ENCODE assay signal across 8 mouse cellular contexts in the genomic region with DNA sequence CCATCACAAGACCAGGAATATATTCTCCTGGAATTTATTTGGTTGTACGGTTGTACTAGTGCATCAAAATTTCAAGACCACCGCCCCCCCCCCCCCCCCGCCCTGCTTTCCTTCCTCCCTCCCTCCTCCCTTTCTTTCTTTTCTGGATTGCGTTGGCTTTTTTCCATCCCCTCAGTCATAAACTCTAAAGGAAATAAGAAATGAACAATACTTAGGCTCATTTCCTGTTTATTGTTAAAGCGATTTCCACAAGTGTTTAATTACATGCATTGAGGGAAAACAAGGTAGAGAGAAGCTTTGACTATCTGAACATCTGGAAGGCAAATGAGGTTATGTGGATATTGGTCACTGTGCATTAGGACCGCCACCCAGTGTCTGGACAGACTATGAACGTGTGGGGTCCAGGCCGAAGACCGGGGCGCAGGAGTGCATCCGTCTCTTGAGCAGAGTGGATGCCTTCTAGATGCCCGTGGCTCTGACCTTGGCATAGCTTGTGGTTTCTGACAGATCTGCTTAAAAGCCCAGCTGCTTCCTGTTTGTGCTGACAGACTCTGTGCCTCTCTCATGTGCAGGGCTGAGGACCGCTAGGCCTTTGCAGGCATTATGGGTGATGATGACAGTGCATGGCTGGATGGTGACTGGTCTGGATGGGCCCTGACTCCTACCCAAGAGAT. TPM values are rescaled to one million over a fixed set of nuclear protein-coding genes. Genes with fewer than 3 reads are reported as not detected.
DNase-seq lines count a peak whose midpoint lies in the region; ATAC-seq and TF ChIP-seq lines count a peak whose summit lies in the region.

No protein-coding gene starts in this region.

- TF ChIP-seq RAD21 in MEL (IDR thresholded peaks at IDR 0.05; ENCODE audit: low read depth, low read length), result no peak

- no peak for TF ChIP-seq CTCF in MEL (IDR thresholded peaks at IDR 0.05 in 2 of 3, conservative IDR thresholded peaks at IDR 0.05 in 1 of 3; ENCODE audit: control insufficient read depth in 1 of 3, insufficient read depth in 1 of 3, low read depth in 2 of 3, low read length in 3 of 3, poor library complexity in 1 of 3, severe bottlenecking in 1 of 3)
- TF ChIP-seq CTCF in cerebellum, adult 2 months (IDR thresholded peaks at IDR 0.05; ENCODE audit: borderline replicate concordance, insufficient read depth, low read depth, low read length), result no peak

- no peaks in the 10 kb centered on the region for H3K79me2 ChIP-seq in MEL (ENCODE audit: control insufficient read depth, insufficient read depth, low read length, poor library complexity)

- peak; percentile 96 for DNase-seq in 416B (ENCODE audit: low read depth)
- DNase-seq in MEL (ENCODE audit: low read depth, low spot score), result peak; percentile 31
- DNase-seq in induced T-regulatory cell, adult 2 months (ENCODE audit: low read depth), result peak; percentile 84
- peak; percentile 77 for DNase-seq in thymus, postnatal 4 days
- no peak for DNase-seq in right cerebral cortex, postnatal 36 days (ENCODE audit: low spot score in 2 of 2)
- DNase-seq in cerebellum, adult 2 months, result no peak
- DNase-seq in layer of hippocampus, postnatal 25 days (ENCODE audit: extremely low spot score in 1 of 2, low spot score in 1 of 2), result no peak

- no peak overlapping the region for H3K4me3 ChIP-seq in MEL (ENCODE audit: control insufficient read depth in 1 of 2, insufficient read depth in 1 of 2, low read depth in 2 of 2, low read length in 2 of 2)
- no peak overlapping the region for H3K4me3 ChIP-seq in cerebellum, adult 2 months (replicated peaks; ENCODE audit: insufficient read depth, low read depth, low read length)

- no peak overlapping the region for H3K27ac ChIP-seq in MEL (ENCODE audit: control insufficient read depth, low read depth, low read length)
- H3K27ac ChIP-seq in cerebellum, adult 2 months (ENCODE audit: insufficient read depth, low read length), result no peak overlapping the region

- 78% methylated on average over 13 of the region's 13 CpGs for WGBS in cerebellum, adult 2 months

- TF ChIP-seq EP300 in MEL (IDR thresholded peaks at IDR 0.05; ENCODE audit: low read depth in 1 of 2, low read length in 2 of 2), result no peak

- no peaks in the 10 kb centered on the region for H3K27me3 ChIP-seq in MEL (ENCODE audit: control insufficient read depth in 1 of 2, insufficient read depth in 2 of 2, low read length in 2 of 2)
- H3K27me3 ChIP-seq in cerebellum, adult 2 months (ENCODE audit: control insufficient read depth, insufficient read depth, low read length), result no peaks in the 10 kb centered on the region

- ATAC-seq in megakaryocyte, adult 5-6 weeks (ENCODE audit: poor library complexity, severe bottlenecking), result peak; percentile 78

- no peak for TF ChIP-seq POLR2A in MEL (IDR thresholded peaks at IDR 0.05; ENCODE audit: control insufficient read depth in 1 of 2, insufficient read depth in 1 of 2, low read depth in 1 of 2, low read length in 2 of 2, poor library complexity in 1 of 2)
- no peak for TF ChIP-seq POLR2A in cerebellum, adult 2 months (IDR thresholded peaks at IDR 0.05; ENCODE audit: borderline replicate concordance, insufficient read depth, low read length)

- peaks cover 9 to 17% of the 10 kb centered on the region in 2 experiments for H3K4me1 ChIP-seq in MEL (ENCODE audit: control insufficient read depth in 1 of 2, insufficient read depth in 2 of 2, low read length in 2 of 2)
- H3K4me1 ChIP-seq in cerebellum, adult 2 months (ENCODE audit: control insufficient read depth, insufficient read depth, low read length), result no peaks in the 10 kb centered on the region

- H3K9ac ChIP-seq in MEL (ENCODE audit: control insufficient read depth, low read depth, low read length, poor library complexity, severe bottlenecking), result no peak overlapping the region

- H3K9me3 ChIP-seq in MEL (replicated peaks; ENCODE audit: insufficient read depth, low read length), result no peaks in the 10 kb centered on the region

- H3K36me3 ChIP-seq in MEL (ENCODE audit: control insufficient read depth in 1 of 2, insufficient read depth in 2 of 2, low read length in 2 of 2), result peaks cover 0 to 7% of the 10 kb centered on the region in 2 experiments; a peak in 2 of 4 replicates

TF ChIP-seq in MEL, 35 proteins besides CTCF, POLR2A, EP300 and RAD21:
- TF ChIP-seq BHLHE40 (IDR thresholded peaks at IDR 0.05; ENCODE audit: borderline replicate concordance, low read depth, low read length) (no peak), NELFE (IDR thresholded peaks at IDR 0.05; ENCODE audit: low read depth, low read length) (no peak), USF2 (IDR thresholded peaks at IDR 0.05; ENCODE audit: borderline replicate concordance in 1 of 2, insufficient read depth in 1 of 2, low read depth in 1 of 2, low read length in 2 of 2) (no peak), ZNF384 (IDR thresholded peaks at IDR 0.05; ENCODE audit: low read depth, low read length) (no peak), ETS1 (IDR thresholded peaks at IDR 0.05; ENCODE audit: low read depth, low read length) (peak; percentile 63), MXI1 (IDR thresholded peaks at IDR 0.05; ENCODE audit: low read depth, low read length) (0 out of 2 replicates have a peak, but pooled peaks have one; percentile 40)

RNA-seq across cellular contexts. Expression of a gene that starts 7.6 kb away (rescaled TPM):
- total RNA-seq in MEL (2012; rRNA removed), result 41.9 and 43.9 TPM in 2 replicates
- 10 to 100 TPM in 1 of 2 experiments, not detected in 1; 76.5 TPM for polyA plus RNA-seq in MEL (2012; ENCODE audit: insufficient read depth in 1 of 2, insufficient read length in 2 of 2, low read depth in 1 of 2, low replicate concordance in 2 of 2, missing spikeins in 1 of 2)
- total RNA-seq in megakaryocyte, adult 5-6 weeks (2015), result 5.9 and 6.1 TPM in 2 replicates
- 3.0 and 6.5 TPM in 2 replicates for total RNA-seq in megakaryocyte, adult 5-6 weeks (2017)
- 15.7 and 16.1 TPM in 2 replicates for polyA plus RNA-seq in cerebellum, adult 2 months (2012; rRNA removed)
- 10 to 100 TPM; 13.2 to 13.5 TPM for total RNA-seq in layer of hippocampus, postnatal 25 days (2021)

RNA-seq across cellular contexts. Expression of a gene that starts 38.9 kb away (rescaled TPM):
- 32.6 and 35.9 TPM in 2 replicates for total RNA-seq in MEL (2012; rRNA removed)
- polyA plus RNA-seq in MEL (2012; ENCODE audit: insufficient read depth in 1 of 2, insufficient read length in 2 of 2, low read depth in 1 of 2, low replicate concordance in 2 of 2, missing spikeins in 1 of 2), result 10 to 100 TPM in 1 of 2 experiments, not detected in 1; 28.8 TPM
- 4.3 and 5.2 TPM in 2 replicates for total RNA-seq in megakaryocyte, adult 5-6 weeks (2015)
- total RNA-seq in megakaryocyte, adult 5-6 weeks (2017), result 7.0 and 8.0 TPM in 2 replicates
- 22.9 and 25.0 TPM in 2 replicates for polyA plus RNA-seq in cerebellum, adult 2 months (2012; rRNA removed)
- 10 to 100 TPM; 26.3 to 29.5 TPM for total RNA-seq in layer of hippocampus, postnatal 25 days (2021)

RNA-seq across cellular contexts. Expression of a gene that starts 39.1 kb away (rescaled TPM):
- 61.3 and 80.0 TPM in 2 replicates for total RNA-seq in MEL (2012; rRNA removed)
- 10 to 100 TPM in 1 of 2 experiments, not detected in 1; 66.5 TPM for polyA plus RNA-seq in MEL (2012; ENCODE audit: insufficient read depth in 1 of 2, insufficient read length in 2 of 2, low read depth in 1 of 2, low replicate concordance in 2 of 2, missing spikeins in 1 of 2)
- 184 and 209 TPM in 2 replicates for total RNA-seq in megakaryocyte, adult 5-6 weeks (2015)
- 112 and 119 TPM in 2 replicates for total RNA-seq in megakaryocyte, adult 5-6 weeks (2017)
- polyA plus RNA-seq in cerebellum, adult 2 months (2012; rRNA removed), result 12.2 and 13.7 TPM in 2 replicates
- total RNA-seq in layer of hippocampus, postnatal 25 days (2021), result 1 to 10 TPM; 3.5 to 4.6 TPM

Comparison
In these comparisons a context has a peak if more than half of its experiments do, and no peak if none do; other contexts are left out.
1. DNase-seq: peak in 416B (single experiment), MEL (single experiment), induced T-regulatory cell, adult 2 months (single experiment) and thymus, postnatal 4 days (single experiment); none in right cerebral cortex, postnatal 36 days (0 of 2), cerebellum, adult 2 months (0 of 2) and layer of hippocampus, postnatal 25 days (0 of 2).
2. RNA of a gene that starts 39.1 kb away (total RNA-seq): 112 to 209 TPM in megakaryocyte, adult 5-6 weeks and 61.3 to 80.0 TPM in MEL; 3.5 to 4.6 TPM in layer of hippocampus, postnatal 25 days; every median in the first group is over 10 times any median in the second.